Mouse (Mus musculus) embryonic facial prominence, embryonic 12.5 days (tissue): Measurements from ENCODE around the gene Ceacam16. TPM values are rescaled to one million over a fixed set of nuclear protein-coding genes. Genes with fewer than 3 reads are reported as not detected.
A peak's percentile ranks its signal among the peaks of the same experiment; 100 is the strongest.

Experiments
- ATAC-seq: fragments of 200-750 bp; cut with Nextera tagmentation; 2 replicates; pipeline ENCODE4 v1.8.0; 2017; ENCODE audit not compliant: insufficient number of reproducible peaks, insufficient read depth, low FRiP score, low TSS enrichment
- H3K27ac ChIP-seq: fragments of 300-500 bp; sonication (generic); 2 replicates; pipeline ENCODE4 v1.5.1; 2016; ENCODE audit warnings: mild to moderate bottlenecking
- H3K27me3 ChIP-seq: fragments of 300-500 bp; sonication (generic); 2 replicates; pipeline ENCODE4 v1.6.1; 2016; ENCODE audit warnings: mild to moderate bottlenecking, moderate library complexity
- H3K36me3 ChIP-seq: fragments of 300-500 bp; sonication (generic); 2 replicates; pipeline ENCODE4 v1.6.1; 2016; ENCODE audit warnings: mild to moderate bottlenecking
- H3K4me1 ChIP-seq: fragments of 300-500 bp; sonication (generic); 2 replicates; pipeline ENCODE4 v1.6.1; 2016
- H3K4me2 ChIP-seq: fragments of 300-500 bp; sonication (generic); replicated peaks from 2 replicates; pipeline ENCODE4 v1.6.1; 2016; ENCODE audit warnings: mild to moderate bottlenecking, moderate library complexity
- H3K4me3 ChIP-seq: fragments of 300-500 bp; sonication (generic); 2 replicates; pipeline ENCODE4 v1.5.1; 2016; ENCODE audit warnings: mild to moderate bottlenecking
- H3K9ac ChIP-seq: fragments of 300-500 bp; sonication (generic); 2 replicates; pipeline ENCODE4 v1.6.1; 2016; ENCODE audit warnings: mild to moderate bottlenecking, moderate library complexity
- H3K9me3 ChIP-seq: fragments of 300-500 bp; sonication (generic); 2 replicates; pipeline ENCODE4 v1.6.1; 2016; ENCODE audit warnings: mild to moderate bottlenecking, moderate library complexity
- WGBS: fragments of 180-500 bp; shearing (Covaris S2); methylation state at CpG from one replicate; pipeline ENCODE4 v1.1.7; 2016; 5-methylcytosine and 5-hydroxymethylcytosine counted together
- polyA plus RNA-seq: library from polyadenylated mRNA; unstranded; fragments of >200 nt; fragmentation: Nextera tagmentation; extraction: Ambion mirVana; gene quantifications from 2 replicates; pipeline ENCODE4 v1.2.1, GENCODE M21; 2016

The Ceacam16 gene
- polyA plus RNA-seq, 1 experiment from 2014 or later: not detected

GRCm38 (mm10) chr7:19822193-19822592, 38.9 kb downstream of the Ceacam16 start:
- H3K36me3 ChIP-seq: no peaks in the 10 kb centered on the region
- WGBS: 4% methylated on average over 20 of the region's 20 CpGs
- peak overlapping the region; percentile 39 for H3K4me3 ChIP-seq
- H3K9me3 ChIP-seq: no peaks in the 10 kb centered on the region
- peak overlapping the region; percentile 72 for H3K4me2 ChIP-seq
- H3K9ac ChIP-seq: peak overlapping the region; percentile 51
- no peak overlapping the region for H3K27ac ChIP-seq
- H3K27me3 ChIP-seq: peaks cover 32% of the 10 kb centered on the region
- no peak for ATAC-seq
- H3K4me1 ChIP-seq: peaks cover 41% of the 10 kb centered on the region

DNA sequence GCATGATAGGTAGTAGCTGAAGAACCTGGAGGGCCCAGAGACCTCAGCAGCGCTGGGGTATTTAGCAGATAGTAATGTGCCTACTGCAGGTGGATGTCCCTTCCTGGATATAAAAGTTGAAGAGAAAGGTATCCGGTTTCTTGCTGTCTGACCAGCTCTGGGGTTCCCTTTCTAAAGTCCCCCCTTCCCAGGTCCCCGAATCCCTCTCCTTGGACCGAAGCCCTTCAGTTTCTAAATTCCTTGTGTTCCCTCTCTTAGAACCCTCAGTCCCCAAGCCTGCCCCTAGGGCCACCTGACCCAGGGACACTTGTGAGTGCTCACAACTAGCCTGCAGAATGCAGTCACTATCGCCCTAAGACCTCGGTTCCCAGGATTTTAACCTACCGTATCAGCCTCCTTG, 39.5 kb downstream of the Ceacam16 start:
- peaks cover 43% of the 10 kb centered on the region for H3K4me1 ChIP-seq
- no peaks in the 10 kb centered on the region for H3K36me3 ChIP-seq
- peak overlapping the region; percentile 72 for H3K4me2 ChIP-seq
- H3K9ac ChIP-seq: no peak overlapping the region
- no peak overlapping the region for H3K4me3 ChIP-seq
- H3K9me3 ChIP-seq: no peaks in the 10 kb centered on the region
- 48% methylated on average over 7 of the region's 7 CpGs for WGBS
- no peak for ATAC-seq
- peaks cover 32% of the 10 kb centered on the region for H3K27me3 ChIP-seq
- no peak overlapping the region for H3K27ac ChIP-seq

- Histone ChIP-seq H3K27ac (no peak overlapping the region), H3K27me3 (peaks cover 32% of the 10 kb centered on the region), H3K9ac (no peak overlapping the region), H3K4me2 (no peak overlapping the region), H3K4me1 (peaks cover 51% of the 10 kb centered on the region), H3K4me3 (no peak overlapping the region), H3K36me3 (no peaks in the 10 kb centered on the region), H3K9me3 (no peaks in the 10 kb centered on the region)
- no peak for ATAC-seq
- 71% methylated on average over 3 of the region's 3 CpGs for WGBS
Measured at GRCm38 (mm10) chr7:19820347-19821048, 40.6 kb downstream of the Ceacam16 start.

- no peak overlapping the region for H3K4me3 ChIP-seq
- peaks cover 43% of the 10 kb centered on the region for H3K4me1 ChIP-seq
- ATAC-seq: no peak
- H3K9me3 ChIP-seq: no peaks in the 10 kb centered on the region
- no peak overlapping the region for H3K4me2 ChIP-seq
- no peaks in the 10 kb centered on the region for H3K36me3 ChIP-seq
- no peak overlapping the region for H3K9ac ChIP-seq
- peaks cover 32% of the 10 kb centered on the region for H3K27me3 ChIP-seq
- no peak overlapping the region for H3K27ac ChIP-seq
- 86% methylated on average over 7 of the region's 7 CpGs for WGBS
Measured at GRCm38 (mm10) chr7:19818875-19819274, 42.2 kb downstream of the Ceacam16 start.

DNA sequence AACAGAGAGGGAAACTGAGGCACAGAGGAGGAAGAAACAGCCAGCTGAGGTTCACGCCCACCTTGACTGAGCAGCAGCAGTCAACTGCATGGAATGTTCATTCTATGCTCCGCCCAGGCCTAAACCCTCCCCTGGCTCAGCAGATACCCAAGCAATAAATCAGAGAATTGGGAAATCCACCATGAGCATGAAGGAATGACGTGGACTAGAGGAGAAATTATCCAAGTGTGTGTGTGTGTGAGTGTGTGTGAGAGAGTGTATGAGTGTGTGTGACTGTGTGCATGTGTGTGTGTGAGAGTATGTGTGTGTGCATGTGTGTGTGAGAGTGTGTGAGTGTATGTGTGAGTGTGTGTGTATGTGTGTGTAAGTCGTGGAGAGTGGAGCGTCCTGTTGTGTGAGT, 42.7 kb downstream of the Ceacam16 start:
- H3K4me3 ChIP-seq: no peak overlapping the region
- H3K27me3 ChIP-seq: peaks cover 29% of the 10 kb centered on the region
- 80% methylated on average over 5 of the region's 5 CpGs for WGBS

GRCm38 (mm10) chr7:19817382-19818105, 43.6 kb downstream of the Ceacam16 start:
- WGBS: 6% methylated on average over 15 of the region's 15 CpGs
- peak overlapping the region; percentile 63 for H3K4me2 ChIP-seq
- H3K27ac ChIP-seq: peak overlapping the region; percentile 76
- no peaks in the 10 kb centered on the region for H3K9me3 ChIP-seq
- peak overlapping the region; percentile 37 for H3K4me3 ChIP-seq
- H3K9ac ChIP-seq: peak overlapping the region; percentile 38; the same call in 1 of the 2 replicates
- H3K36me3 ChIP-seq: no peaks in the 10 kb centered on the region
- peaks cover 25% of the 10 kb centered on the region for H3K27me3 ChIP-seq
- H3K4me1 ChIP-seq: peaks cover 31% of the 10 kb centered on the region
- ATAC-seq: peak; percentile 50

More for the DNA sequence above, 42.7 kb downstream of the Ceacam16 start:
- Histone ChIP-seq H3K27ac (no peak overlapping the region), H3K4me1 (peaks cover 39% of the 10 kb centered on the region), H3K9ac (no peak overlapping the region), H3K4me2 (no peak overlapping the region), H3K36me3 (no peaks in the 10 kb centered on the region), H3K9me3 (no peaks in the 10 kb centered on the region)
- no peak for ATAC-seq

GRCm38 (mm10) chr7:19816224-19816771, 44.8 kb downstream of the Ceacam16 start:
- Histone ChIP-seq H3K9ac (peak overlapping the region; percentile 31), H3K4me1 (peaks cover 28% of the 10 kb centered on the region), H3K4me3 (peak overlapping the region; percentile 37), H3K27ac (peak overlapping the region; percentile 76), H3K36me3 (no peaks in the 10 kb centered on the region), H3K27me3 (peaks cover 24% of the 10 kb centered on the region), H3K9me3 (no peaks in the 10 kb centered on the region), H3K4me2 (peak overlapping the region; percentile 63)
- WGBS: 1% methylated on average over 28 of the region's 28 CpGs
- ATAC-seq: peak; percentile 7; the same call in 1 of the 2 replicates

DNA sequence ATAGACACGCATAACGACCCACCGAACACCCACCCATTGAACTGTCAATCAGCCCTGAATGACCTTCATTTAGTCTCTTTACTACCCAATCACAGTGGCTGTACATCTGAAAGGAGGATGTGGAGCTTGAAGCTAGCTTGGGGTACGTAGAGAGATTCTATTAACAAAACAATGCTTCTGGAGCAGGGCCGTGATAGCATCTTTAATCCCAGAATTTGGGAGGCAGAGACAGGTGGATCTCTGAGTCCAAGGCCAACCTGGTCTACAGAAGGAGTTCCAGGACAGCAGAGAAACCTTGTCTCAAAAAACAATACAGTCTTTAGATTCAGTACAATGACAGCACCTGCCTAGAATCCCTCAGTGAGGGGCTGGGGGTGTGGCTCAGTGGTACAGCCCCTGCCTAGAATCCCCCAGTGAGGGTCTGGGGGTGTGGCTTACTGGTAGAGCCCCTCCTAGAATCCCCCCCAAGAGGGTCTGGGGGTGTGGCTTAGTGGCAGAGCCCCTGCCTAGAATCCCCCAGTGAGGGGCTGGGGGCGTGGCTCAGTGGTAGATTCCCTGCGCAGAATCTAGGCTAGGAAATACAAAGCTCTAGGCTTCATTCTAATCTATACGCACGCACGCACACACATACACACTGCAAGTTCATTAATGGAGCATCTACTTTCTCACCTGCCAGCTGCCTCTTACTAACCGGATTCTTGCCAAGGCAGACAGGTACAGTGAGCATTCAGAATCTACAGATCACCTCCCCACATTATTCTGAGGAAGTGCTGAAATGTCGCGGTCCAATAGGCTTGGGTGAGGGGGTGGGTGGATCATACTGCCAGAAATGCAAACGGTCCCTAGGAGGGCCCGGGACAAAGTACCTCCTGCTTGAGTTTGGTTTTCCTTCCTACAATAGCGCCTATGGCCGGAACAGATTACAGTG, 45.5 kb downstream of the Ceacam16 start:
- Histone ChIP-seq H3K4me2 (peak overlapping the region; percentile 63), H3K27ac (peak overlapping the region; percentile 76), H3K27me3 (peaks cover 24% of the 10 kb centered on the region), H3K9ac (peak overlapping the region; percentile 31), H3K4me1 (peaks cover 33% of the 10 kb centered on the region), H3K36me3 (no peaks in the 10 kb centered on the region), H3K4me3 (peak overlapping the region; percentile 37), H3K9me3 (no peaks in the 10 kb centered on the region)
- 30% methylated on average over 17 of the region's 17 CpGs for WGBS
- ATAC-seq: 0 out of 2 replicates have a peak, but pooled peaks have one; percentile 4

DNA sequence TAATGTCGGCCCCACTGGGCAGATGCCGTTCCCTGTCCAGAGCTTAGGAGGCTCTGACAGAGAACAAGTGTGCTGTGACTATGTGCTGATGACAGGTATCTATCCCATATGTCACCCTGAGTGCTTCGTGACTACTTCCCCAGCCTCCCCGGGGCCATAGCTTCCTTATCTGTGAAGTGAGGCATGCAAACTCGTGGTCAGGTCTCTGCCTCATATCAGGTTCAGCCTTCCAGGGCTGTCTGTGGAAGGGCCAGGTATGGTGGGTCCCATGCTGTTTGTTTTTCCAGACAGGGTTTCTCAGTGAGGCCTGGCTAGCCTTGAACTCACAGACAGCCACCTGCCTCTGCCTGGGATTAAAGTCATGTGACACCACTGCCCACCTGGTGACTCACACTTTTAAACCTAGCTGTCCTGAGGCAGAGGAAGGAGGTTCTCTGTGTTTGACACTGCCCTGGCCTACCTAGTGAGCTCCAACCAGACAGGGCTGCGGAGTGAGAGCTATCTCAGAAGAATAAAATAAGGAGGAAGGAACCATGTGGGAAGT, 47.4 kb downstream of the Ceacam16 start:
- Histone ChIP-seq H3K4me3 (no peak overlapping the region), H3K27ac (no peak overlapping the region), H3K4me2 (no peak overlapping the region), H3K9ac (no peak overlapping the region), H3K27me3 (peaks cover 43% of the 10 kb centered on the region), H3K36me3 (no peaks in the 10 kb centered on the region), H3K9me3 (no peaks in the 10 kb centered on the region), H3K4me1 (peaks cover 33% of the 10 kb centered on the region)
- ATAC-seq: no peak
- 80% methylated on average over 6 of the region's 6 CpGs for WGBS

DNA sequence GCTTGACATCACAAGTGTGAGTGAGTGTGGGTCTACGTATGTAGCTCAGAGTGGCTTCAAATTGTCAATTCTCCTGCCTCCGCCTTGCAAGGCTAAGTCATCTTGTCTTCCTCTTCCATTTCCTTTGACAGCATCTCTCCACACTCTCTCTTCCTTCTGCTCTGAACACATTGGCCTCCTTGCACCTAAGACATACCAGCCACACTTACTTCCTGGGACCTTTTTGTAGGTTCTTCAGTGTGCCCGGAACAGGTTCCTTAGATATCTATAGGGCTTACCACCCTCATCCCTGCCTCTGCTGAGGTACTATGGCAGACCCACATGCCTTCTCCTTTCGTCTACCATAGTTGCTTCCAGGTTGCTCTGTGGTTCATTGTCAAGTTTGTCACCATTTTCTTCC, 47.9 kb downstream of the Ceacam16 start:
- no peak for ATAC-seq
- H3K9ac ChIP-seq: no peak overlapping the region
- no peaks in the 10 kb centered on the region for H3K36me3 ChIP-seq
- 85% methylated on average over 4 of the region's 4 CpGs for WGBS
- no peak overlapping the region for H3K4me3 ChIP-seq
- H3K4me2 ChIP-seq: no peak overlapping the region
- peaks cover 48% of the 10 kb centered on the region for H3K27me3 ChIP-seq
- H3K9me3 ChIP-seq: no peaks in the 10 kb centered on the region
- no peak overlapping the region for H3K27ac ChIP-seq
- peaks cover 33% of the 10 kb centered on the region for H3K4me1 ChIP-seq

DNA sequence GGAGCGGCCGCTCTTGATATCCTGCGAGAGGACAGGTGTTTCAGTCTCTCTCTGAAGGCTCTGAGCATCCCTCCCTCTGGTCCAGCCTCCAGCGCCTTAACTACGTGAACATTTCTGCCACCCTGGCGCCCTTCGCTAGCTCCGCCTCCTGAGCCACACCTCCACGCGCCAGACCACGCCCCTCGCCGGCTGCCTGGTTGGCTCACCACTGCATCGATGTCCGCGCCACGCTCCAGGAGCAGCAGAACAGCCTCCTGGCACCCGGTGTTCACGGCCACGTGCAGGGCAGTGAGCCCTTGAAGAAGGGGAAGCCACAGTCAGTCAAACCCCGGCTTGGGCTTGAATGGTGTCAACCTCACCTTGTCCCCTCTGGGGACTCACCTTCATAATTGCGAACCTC, 50.0 kb downstream of the Ceacam16 start:
- Histone ChIP-seq H3K27ac (no peak overlapping the region), H3K27me3 (peaks cover 49% of the 10 kb centered on the region), H3K4me3 (peak overlapping the region; percentile 5; the same call in 1 of the 2 replicates), H3K9ac (no peak overlapping the region), H3K4me2 (peak overlapping the region; percentile 33), H3K4me1 (peaks cover 13% of the 10 kb centered on the region; the same call in 1 of the 2 replicates), H3K36me3 (no peaks in the 10 kb centered on the region), H3K9me3 (no peaks in the 10 kb centered on the region)
- WGBS: 3% methylated on average over 22 of the region's 22 CpGs
- no peak for ATAC-seq
